Mouse (Mus musculus) yolk sac, embryonic 10.5 days (tissue): ENCODE results near the gene 1600014C23Rik.

Experiments used
- DNase-seq: peaks from one replicate; pipeline ENCODE4 v3.0.0-alpha.2; 2017; ENCODE audit warnings: low spot score

1600014C23Rik gene

GRCm38 (mm10) chr17:45726249-45726648 is 7.4 kb downstream of the 1600014C23Rik start:
- DNase-seq = no peak

GRCm38 (mm10) chr17:45724574-45724921 is 9.1 kb downstream of the 1600014C23Rik start:
- DNase-seq = no peak

- peak; percentile 80 for DNase-seq
These were observed 9.7 kb downstream of the 1600014C23Rik start for GRCm38 (mm10) chr17:45723732-45724573.

- no peak for DNase-seq
These were observed 15.3 kb downstream of the 1600014C23Rik start for GRCm38 (mm10) chr17:45718323-45718722.

- no peak for DNase-seq
These were observed 22.1 kb downstream of the 1600014C23Rik start for GRCm38 (mm10) chr17:45711525-45711924.

- no peak for DNase-seq
These were observed 23.2 kb downstream of the 1600014C23Rik start for GRCm38 (mm10) chr17:45710407-45710806.

GRCm38 (mm10) chr17:45709829-45710228 is 23.8 kb downstream of the 1600014C23Rik start:
- no peak for DNase-seq

GRCm38 (mm10) chr17:45708179-45708578 is 25.5 kb downstream of the 1600014C23Rik start:
- DNase-seq = no peak

GRCm38 (mm10) chr17:45707376-45707775 is 26.3 kb downstream of the 1600014C23Rik start:
- no peak for DNase-seq

- DNase-seq = no peak
These were observed 26.8 kb downstream of the 1600014C23Rik start for GRCm38 (mm10) chr17:45706796-45707195.

- DNase-seq = no peak
These were observed 30.5 kb downstream of the 1600014C23Rik start for GRCm38 (mm10) chr17:45703187-45703586.

GRCm38 (mm10) chr17:45702254-45702653 is 31.4 kb downstream of the 1600014C23Rik start:
- peak; percentile 68 for DNase-seq

GRCm38 (mm10) chr17:45701236-45701591 is 32.4 kb downstream of the 1600014C23Rik start:
- DNase-seq = no peak

- peak; percentile 80 for DNase-seq
These were observed 33.0 kb downstream of the 1600014C23Rik start for GRCm38 (mm10) chr17:45700496-45701235.

GRCm38 (mm10) chr17:45699039-45699740 is 34.5 kb downstream of the 1600014C23Rik start:
- DNase-seq = peak; percentile 79

- no peak for DNase-seq
These were observed 35.3 kb downstream of the 1600014C23Rik start for GRCm38 (mm10) chr17:45698368-45698767.

GRCm38 (mm10) chr17:45696981-45697380 is 36.7 kb downstream of the 1600014C23Rik start:
- DNase-seq = no peak

- DNase-seq = peak; percentile 80
These were observed 38.2 kb downstream of the 1600014C23Rik start for GRCm38 (mm10) chr17:45695227-45696120.

- no peak for DNase-seq
These were observed 39.7 kb downstream of the 1600014C23Rik start for GRCm38 (mm10) chr17:45693812-45694565.

GRCm38 (mm10) chr17:45692159-45692558 is 41.5 kb downstream of the 1600014C23Rik start:
- DNase-seq = peak; percentile 57

- DNase-seq = no peak
These were observed 43.6 kb downstream of the 1600014C23Rik start for GRCm38 (mm10) chr17:45690044-45690443.
